Mouse (Mus musculus) embryonic facial prominence, embryonic 11.5 days (tissue): Measurements from ENCODE around the gene Nrxn1. TPM values are rescaled to one million over a fixed set of nuclear protein-coding genes. Genes with fewer than 3 reads are reported as not detected.

Experiments used
- ATAC-seq: fragments of 200-750 bp; cut with Nextera tagmentation; replicated peaks from 2 replicates; pipeline ENCODE4 v1.8.0; 2017; ENCODE audit warnings: low read depth; ENCODE audit not compliant: insufficient number of reproducible peaks, low FRiP score, low TSS enrichment
- DNase-seq: peaks from one replicate; pipeline ENCODE4 v3.0.0-alpha.2; 2015; ENCODE audit warnings: low spot score
- H3K27ac ChIP-seq: fragments of 300-500 bp; sonication (generic); replicated peaks from 2 replicates; pipeline ENCODE4 v1.5.1; 2014; ENCODE audit warnings: mild to moderate bottlenecking, low read depth, low read length, control low read depth
- H3K27me3 ChIP-seq: fragments of 300-500 bp; sonication (generic); 2 replicates; pipeline ENCODE4 v1.6.1; 2014; ENCODE audit warnings: mild to moderate bottlenecking, low read length, moderate library complexity, mixed read lengths; ENCODE audit not compliant: control insufficient read depth, insufficient read depth
- H3K36me3 ChIP-seq: fragments of 300-500 bp; sonication (generic); replicated peaks from 2 replicates; pipeline ENCODE4 v1.6.1; 2014; ENCODE audit warnings: low read depth, mild to moderate bottlenecking, low read length, moderate library complexity, mixed read lengths; ENCODE audit not compliant: control insufficient read depth, insufficient read depth
- H3K4me1 ChIP-seq: fragments of 300-500 bp; sonication (generic); 2 replicates; pipeline ENCODE4 v1.6.1; 2014; ENCODE audit warnings: low read length, mixed read lengths; ENCODE audit not compliant: control insufficient read depth, insufficient read depth
- H3K4me2 ChIP-seq: fragments of 300-500 bp; sonication (generic); 2 replicates; pipeline ENCODE4 v1.6.1; 2014; ENCODE audit warnings: low read depth, mild to moderate bottlenecking, control low read depth, low read length, moderate library complexity
- H3K4me3 ChIP-seq: fragments of 300-500 bp; sonication (generic); 2 replicates; pipeline ENCODE4 v1.5.1; 2014; ENCODE audit warnings: low read depth, low read length, control low read depth
- H3K9ac ChIP-seq: fragments of 300-500 bp; sonication (generic); replicated peaks from 2 replicates; pipeline ENCODE4 v1.6.1; 2014; ENCODE audit warnings: mild to moderate bottlenecking, control low read depth, low read length
- H3K9me3 ChIP-seq: fragments of 300-500 bp; sonication (generic); replicated peaks from 2 replicates; pipeline ENCODE4 v1.6.1; 2016; ENCODE audit warnings: mild to moderate bottlenecking, low read length, inconsistent platforms, mixed read lengths; ENCODE audit not compliant: control insufficient read depth
- WGBS: fragments of 180-500 bp; shearing (Covaris S2); extraction: QIAGEN DNeasy Blood & Tissue Kit; methylation state at CpG from one replicate; pipeline ENCODE4 v1.1.7; 2014; 5-methylcytosine and 5-hydroxymethylcytosine counted together
- polyA plus RNA-seq: library from polyadenylated mRNA; unstranded; fragments of >200 nt; fragmentation: Nextera tagmentation; extraction: Ambion mirVana; gene quantifications from 2 replicates; pipeline ENCODE4 v1.2.1, GENCODE M21; 2014

Gene Nrxn1
- polyA plus RNA-seq, 1 experiment from 2014 or later, result 4.6 TPM

- Histone ChIP-seq H3K27me3 (no peaks in the 10 kb centered on the region), H3K4me1 (no peaks in the 10 kb centered on the region), H3K9ac (no peak overlapping the region), H3K4me2 (no peak overlapping the region), H3K36me3 (no peaks in the 10 kb centered on the region), H3K9me3 (no peaks in the 10 kb centered on the region), H3K27ac (no peak overlapping the region), H3K4me3 (no peak overlapping the region)
- ATAC-seq (no peak), DNase-seq (no peak)
These were observed 92.5 kb downstream of the Nrxn1 start for GRCm38 (mm10) chr17:91000389-91000788.

GRCm38 (mm10) chr17:90999667-91000154 lies 93.2 kb downstream of the Nrxn1 start:
- Histone ChIP-seq H3K27ac (no peak overlapping the region), H3K4me2 (no peak overlapping the region), H3K36me3 (no peaks in the 10 kb centered on the region), H3K9ac (no peak overlapping the region), H3K4me1 (no peaks in the 10 kb centered on the region), H3K9me3 (no peaks in the 10 kb centered on the region), H3K27me3 (no peaks in the 10 kb centered on the region), H3K4me3 (no peak overlapping the region)
- WGBS, result 65% methylated on average over 4 of the region's 4 CpGs
- ATAC-seq, result no peak
- no peak for DNase-seq

- DNase-seq (no peak), ATAC-seq (no peak)
- Histone ChIP-seq H3K27ac (no peak overlapping the region), H3K4me3 (no peak overlapping the region), H3K36me3 (no peaks in the 10 kb centered on the region), H3K9ac (no peak overlapping the region), H3K4me1 (no peaks in the 10 kb centered on the region), H3K27me3 (no peaks in the 10 kb centered on the region), H3K4me2 (no peak overlapping the region), H3K9me3 (no peaks in the 10 kb centered on the region)
- 65% methylated on average over 1 of the region's 1 CpGs for WGBS
These were observed 95.2 kb downstream of the Nrxn1 start for GRCm38 (mm10) chr17:90997714-90998113.

- no peaks in the 10 kb centered on the region for H3K4me1 ChIP-seq
- H3K4me3 ChIP-seq, result no peak overlapping the region
- H3K4me2 ChIP-seq, result no peak overlapping the region
- WGBS, result 9% methylated on average over 1 of the region's 1 CpGs
- H3K9me3 ChIP-seq, result no peaks in the 10 kb centered on the region
- H3K36me3 ChIP-seq, result no peaks in the 10 kb centered on the region
- DNase-seq, result no peak
- H3K9ac ChIP-seq, result no peak overlapping the region
- ATAC-seq, result no peak
- no peak overlapping the region for H3K27ac ChIP-seq
- H3K27me3 ChIP-seq, result no peaks in the 10 kb centered on the region
These were observed 97.4 kb downstream of the Nrxn1 start for GRCm38 (mm10) chr17:90995436-90995835.

GRCm38 (mm10) chr17:90994247-90994646 lies 98.6 kb downstream of the Nrxn1 start:
- DNase-seq, result no peak
- 50% methylated on average over 1 of the region's 1 CpGs for WGBS
- no peak overlapping the region for H3K4me2 ChIP-seq

GRCm38 (mm10) chr17:90990747-90991146 lies 102.1 kb downstream of the Nrxn1 start:
- Histone ChIP-seq H3K27ac (no peak overlapping the region), H3K9ac (no peak overlapping the region), H3K4me2 (no peak overlapping the region), H3K27me3 (no peaks in the 10 kb centered on the region), H3K36me3 (no peaks in the 10 kb centered on the region), H3K9me3 (no peaks in the 10 kb centered on the region), H3K4me1 (no peaks in the 10 kb centered on the region), H3K4me3 (no peak overlapping the region)
- ATAC-seq (no peak), DNase-seq (no peak)
- 60% methylated on average over 2 of the region's 2 CpGs for WGBS

More at GRCm38 (mm10) chr17:90994247-90994646, 98.6 kb downstream of the Nrxn1 start:
- no peaks in the 10 kb centered on the region for H3K27me3 ChIP-seq
- H3K9me3 ChIP-seq, result no peaks in the 10 kb centered on the region
- ATAC-seq, result no peak
- no peak overlapping the region for H3K27ac ChIP-seq
- H3K4me1 ChIP-seq, result no peaks in the 10 kb centered on the region
- H3K9ac ChIP-seq, result no peak overlapping the region
- no peaks in the 10 kb centered on the region for H3K36me3 ChIP-seq
- H3K4me3 ChIP-seq, result no peak overlapping the region

GRCm38 (mm10) chr17:90962904-90963531 lies 129.9 kb downstream of the Nrxn1 start:
- H3K36me3 ChIP-seq, result no peaks in the 10 kb centered on the region
- H3K9me3 ChIP-seq, result no peaks in the 10 kb centered on the region
- H3K27me3 ChIP-seq, result no peaks in the 10 kb centered on the region
- peak; percentile 59 for DNase-seq
- no peak overlapping the region for H3K4me2 ChIP-seq
- 60% methylated on average over 4 of the region's 4 CpGs for WGBS
- no peak for ATAC-seq
- no peak overlapping the region for H3K27ac ChIP-seq
- H3K9ac ChIP-seq, result no peak overlapping the region
- no peaks in the 10 kb centered on the region for H3K4me1 ChIP-seq
- no peak overlapping the region for H3K4me3 ChIP-seq

GRCm38 (mm10) chr17:90955221-90955620 lies 137.7 kb downstream of the Nrxn1 start:
- DNase-seq (no peak), ATAC-seq (no peak)
- Histone ChIP-seq H3K9me3 (no peaks in the 10 kb centered on the region), H3K27ac (no peak overlapping the region), H3K4me1 (no peaks in the 10 kb centered on the region), H3K27me3 (no peaks in the 10 kb centered on the region), H3K4me2 (no peak overlapping the region), H3K36me3 (no peaks in the 10 kb centered on the region), H3K9ac (no peak overlapping the region), H3K4me3 (no peak overlapping the region)
- 80% methylated on average over 2 of the region's 2 CpGs for WGBS
